Mouse (Mus musculus): ENCODE data around the gene Sirpa. TPM values are rescaled to one million over a fixed set of nuclear protein-coding genes. Genes with fewer than 3 reads are reported as not detected.

Sirpa gene
- total RNA-seq, 2 experiments from 2014 or later = 207 to 208 TPM

DNA sequence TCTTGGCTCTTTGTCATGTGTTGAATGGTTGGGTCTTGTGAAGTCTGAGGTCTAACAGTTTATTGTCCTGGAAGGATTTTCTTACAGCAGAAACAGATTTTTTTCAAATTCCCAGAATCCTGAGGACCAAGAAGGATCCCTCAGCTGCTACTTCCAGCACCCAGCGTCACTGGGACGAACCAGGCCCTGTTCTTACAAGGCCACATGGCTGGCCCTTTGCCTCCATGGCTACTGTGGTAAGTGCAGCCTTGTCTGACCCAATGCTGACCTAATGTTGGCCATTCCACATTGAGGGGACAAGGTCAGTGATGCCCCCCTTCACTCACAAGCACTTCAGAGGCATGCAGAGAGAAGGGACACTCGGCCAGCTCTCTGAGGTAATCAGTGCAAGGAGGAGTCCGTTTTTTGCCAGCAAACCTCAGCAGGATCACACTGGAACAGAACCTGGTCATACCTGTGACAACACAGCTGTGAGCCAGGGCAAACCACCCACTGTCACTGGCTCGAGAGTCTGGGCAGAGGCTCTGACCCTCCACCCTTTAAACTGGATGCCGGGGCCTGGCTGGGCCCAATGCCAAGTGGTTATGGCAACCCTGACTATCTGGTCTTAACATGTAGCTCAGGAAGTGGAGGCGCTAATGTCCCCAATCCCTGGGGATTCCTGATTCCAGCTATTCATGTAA lies 38.5 kb downstream of the Sirpa start:
- no peak for DNase-seq (ENCODE audit: low spot score in 2 of 2)

- DNase-seq (ENCODE audit: low spot score in 2 of 2) = no peak
Measured at GRCm38 (mm10) chr2:129632324-129632723, 39.7 kb downstream of the Sirpa start.

- peak; percentile 45 to 51 for DNase-seq (ENCODE audit: low spot score in 2 of 2)
Measured at GRCm38 (mm10) chr2:129633077-129633732, 40.6 kb downstream of the Sirpa start.

DNA sequence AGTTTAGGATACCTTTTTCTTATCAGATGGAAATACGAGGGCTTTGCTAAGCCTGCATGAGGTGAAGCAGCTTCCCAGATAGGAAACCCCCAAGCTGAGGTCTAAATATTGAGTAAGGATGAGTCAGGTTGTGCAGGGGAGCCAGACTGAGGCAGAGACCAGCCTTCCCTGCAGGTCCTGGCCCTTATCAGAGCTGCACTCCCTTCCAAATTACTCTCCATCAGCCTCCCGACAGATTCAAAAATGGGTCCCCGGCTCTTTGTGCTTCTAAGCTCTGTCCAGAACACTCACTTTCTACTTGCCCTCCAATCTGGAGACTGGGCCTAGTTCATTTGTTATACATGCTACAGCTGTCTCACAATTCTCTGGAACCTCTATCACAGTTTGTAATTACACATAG lies 41.3 kb downstream of the Sirpa start:
- no peak for DNase-seq (ENCODE audit: low spot score in 2 of 2)

DNA sequence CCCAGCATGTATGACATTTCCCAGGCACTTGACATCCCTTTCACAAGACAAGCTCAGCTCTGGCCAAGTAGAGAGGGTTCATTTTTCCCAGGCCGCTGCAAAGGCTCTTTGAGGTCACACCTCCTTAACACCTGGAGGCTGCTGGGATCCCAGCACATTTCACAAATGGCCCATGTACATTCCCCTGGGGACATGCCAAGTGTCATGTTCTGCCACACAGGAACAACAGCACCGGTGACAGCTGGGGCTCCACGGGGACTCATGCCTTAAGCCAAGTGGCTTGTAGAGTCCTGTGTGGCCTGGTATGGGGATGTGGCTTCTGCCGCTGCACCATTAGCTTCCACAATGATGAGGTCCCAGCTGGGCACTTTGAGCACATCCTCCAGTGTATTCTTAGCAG lies 60.0 kb downstream of the Sirpa start:
- DNase-seq (ENCODE audit: low spot score in 2 of 2) = no peak

DNA sequence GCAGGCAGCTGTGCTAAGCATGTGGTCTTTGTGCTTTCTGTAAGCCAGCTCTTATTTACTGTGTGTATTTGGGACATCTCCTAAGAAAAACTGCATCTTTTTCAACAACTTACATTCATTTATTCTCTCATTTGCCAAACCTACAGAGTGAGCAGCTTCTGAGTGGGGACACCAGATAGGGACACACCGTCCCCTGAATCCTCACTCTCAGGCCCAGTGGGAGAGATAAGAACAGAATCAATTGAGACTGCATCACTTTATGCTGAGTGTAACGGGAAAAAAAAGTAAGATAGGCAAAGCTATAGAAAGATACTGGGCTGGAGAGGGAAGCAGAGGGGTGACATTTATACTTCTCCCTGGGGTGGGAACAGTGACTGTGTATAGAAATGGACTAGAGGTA lies 61.0 kb downstream of the Sirpa start:
- no peak for DNase-seq (ENCODE audit: low spot score in 2 of 2)

- DNase-seq (ENCODE audit: low spot score in 2 of 2) = no peak
Measured at GRCm38 (mm10) chr2:129654233-129654950, 61.8 kb downstream of the Sirpa start.

DNA sequence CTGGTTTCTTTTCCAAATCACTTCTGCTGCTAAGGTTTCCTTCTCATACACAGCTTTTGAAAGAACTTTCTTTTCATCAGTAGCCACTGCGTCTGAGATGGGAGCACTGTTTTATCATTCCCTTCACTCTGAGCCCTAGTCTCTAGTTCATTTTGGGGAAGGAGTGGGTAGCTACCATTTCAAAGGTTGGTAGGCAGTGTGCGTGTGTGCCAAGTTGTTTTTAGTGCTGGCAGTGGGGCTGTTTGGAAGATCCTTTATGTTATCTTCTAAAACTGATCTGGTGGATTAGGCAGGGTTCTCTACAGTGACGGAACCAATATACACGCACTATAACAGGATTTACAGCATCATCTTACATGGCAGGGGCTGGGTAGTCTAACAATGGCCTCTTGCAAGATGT lies 62.4 kb downstream of the Sirpa start:
- DNase-seq (ENCODE audit: low spot score in 2 of 2) = no peak

GRCm38 (mm10) chr2:129658796-129659195 lies 66.2 kb downstream of the Sirpa start:
- DNase-seq (ENCODE audit: low spot score in 2 of 2) = no peak

DNA sequence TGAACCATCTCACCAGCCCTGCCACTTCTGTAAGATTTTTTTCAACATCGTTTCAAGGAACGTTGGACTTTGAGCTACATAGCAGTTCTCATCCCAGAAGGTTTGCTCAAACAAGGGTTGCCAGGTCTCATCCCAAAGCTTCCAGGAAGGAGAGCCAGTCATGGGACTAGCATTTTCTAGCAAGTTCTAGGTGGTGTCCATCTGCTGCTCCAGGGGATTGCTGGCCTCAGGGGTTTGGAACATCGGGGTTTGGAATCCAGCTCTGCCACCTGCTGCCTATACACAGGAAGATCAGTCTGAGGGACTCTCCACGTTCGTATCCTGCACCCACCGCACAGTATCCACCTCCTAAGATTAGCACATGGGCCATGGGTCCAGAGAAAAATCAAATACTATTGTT lies 67.4 kb downstream of the Sirpa start:
- DNase-seq (ENCODE audit: low spot score in 2 of 2) = peak in 1 of 2 experiments; percentile 37

GRCm38 (mm10) chr2:129662484-129662883 lies 69.8 kb downstream of the Sirpa start:
- no peak for DNase-seq (ENCODE audit: low spot score in 2 of 2)

DNA sequence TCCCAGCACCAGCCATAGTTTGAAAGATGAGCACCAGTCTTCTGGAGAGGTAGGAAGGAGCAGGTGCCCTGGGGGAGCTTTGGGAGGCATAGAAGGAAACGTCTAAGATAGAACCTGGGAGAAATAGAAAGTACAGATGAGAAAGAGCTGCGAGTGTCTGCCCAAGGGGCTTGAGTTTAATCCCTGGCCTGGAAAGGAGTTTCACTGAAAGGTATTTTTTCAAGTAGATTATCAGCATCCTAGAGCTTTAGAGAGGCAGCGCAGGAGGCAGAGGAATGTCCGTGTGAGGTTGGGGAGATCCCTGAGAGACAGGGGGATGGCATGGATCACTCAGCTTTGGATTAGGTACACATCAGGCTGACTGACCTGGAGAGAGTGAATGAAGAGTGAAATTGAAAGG lies 79.3 kb downstream of the Sirpa start:
- DNase-seq (ENCODE audit: low spot score in 2 of 2) = no peak

- DNase-seq (ENCODE audit: low spot score in 2 of 2) = peak; percentile 86 to 91
Measured at GRCm38 (mm10) chr2:129674935-129675634, 82.5 kb downstream of the Sirpa start.

- DNase-seq (ENCODE audit: low spot score in 2 of 2) = peak in 1 of 2 experiments; percentile 17
Measured at GRCm38 (mm10) chr2:129677664-129678063, 85.0 kb downstream of the Sirpa start.

- no peak for DNase-seq (ENCODE audit: low spot score in 2 of 2)
Measured at GRCm38 (mm10) chr2:129679066-129679465, 86.4 kb downstream of the Sirpa start.

- no peak for DNase-seq (ENCODE audit: low spot score in 2 of 2)
Measured at GRCm38 (mm10) chr2:129680236-129680635, 87.6 kb downstream of the Sirpa start.

Other genes starting within 250 kb of the Sirpa start
- gene Il1b, start 221.7 kb upstream of the Sirpa start, total RNA-seq (2021) = not detected
- under 1 TPM in 1 of 2 experiments, not detected in 1; 0.18 TPM for gene F830045P16Rik, start 56.2 kb upstream of the Sirpa start, total RNA-seq (2021)
- gene Pdyn, start 107.0 kb downstream of the Sirpa start, total RNA-seq (2021) = 10 to 100 TPM; 10.3 to 12.0 TPM
- gene Stk35, start 207.7 kb downstream of the Sirpa start, total RNA-seq (2021) = 10 to 100 TPM; 21.5 to 24.4 TPM

Measured in layer of hippocampus, postnatal 10 days (tissue).